Mouse (Mus musculus) forebrain, postnatal 0 days (tissue): ENCODE measurements at regions not wholly inside any gene's neighbourhood (a gene's known extent, or its start where the extent isn't known, plus 50 kb on each side); places are given as distances from the start of the nearest gene placed in this dataset.

Experiments
- ATAC-seq: fragments of 200-750 bp; cut with Nextera tagmentation; 2 replicates; pipeline ENCODE4 v1.8.0; 2017; ENCODE audit warnings: mild to moderate bottlenecking, moderate library complexity
- DNase-seq: peaks from one replicate; pipeline ENCODE4 v3.0.0-alpha.2; 2015
- H3K27ac ChIP-seq: fragments of 300-500 bp; sonication (generic); 2 replicates; pipeline ENCODE4 v1.5.1; 2014; ENCODE audit warnings: low read depth, mild to moderate bottlenecking, antibody characterized with exemption, low read length, moderate library complexity, mixed read lengths
- H3K27me3 ChIP-seq: fragments of 300-500 bp; sonication (generic); 2 replicates; pipeline ENCODE4 v1.6.1; 2014; ENCODE audit warnings: mild to moderate bottlenecking, low read length, mixed read lengths; ENCODE audit not compliant: insufficient read depth
- H3K36me3 ChIP-seq: fragments of 300-500 bp; sonication (generic); 2 replicates; pipeline ENCODE4 v1.6.1; 2014; ENCODE audit warnings: mild to moderate bottlenecking, moderate library complexity; ENCODE audit not compliant: insufficient read depth
- H3K4me1 ChIP-seq: fragments of 300-500 bp; sonication (generic); 2 replicates; pipeline ENCODE4 v1.6.1; 2014; ENCODE audit warnings: antibody characterized with exemption; ENCODE audit not compliant: insufficient read depth
- H3K4me2 ChIP-seq: fragments of 300-500 bp; sonication (generic); 2 replicates; pipeline ENCODE4 v1.6.1; 2014; ENCODE audit warnings: low read depth, mild to moderate bottlenecking, moderate library complexity
- H3K4me3 ChIP-seq: fragments of 300-500 bp; sonication (generic); 2 replicates; pipeline ENCODE4 v1.5.1; 2014; ENCODE audit warnings: low read depth, low read length, mixed read lengths
- H3K9ac ChIP-seq: fragments of 300-500 bp; sonication (generic); 2 replicates; pipeline ENCODE4 v1.6.1; 2014; ENCODE audit warnings: mild to moderate bottlenecking
- H3K9me3 ChIP-seq: fragments of 300-500 bp; sonication (generic); 2 replicates; pipeline ENCODE4 v1.6.1; 2016; ENCODE audit warnings: low read length
- CTCF ChIP-seq: sonication (generic); IDR thresholded peaks from 2 replicates; pipeline ENCODE4 v1.5.1; 2016; ENCODE audit warnings: antibody characterized with exemption, control low read depth, low read depth
- WGBS: fragments of 180-500 bp; shearing (Covaris S2); extraction: QIAGEN DNeasy Blood & Tissue Kit; methylation state at CpG from one replicate; pipeline ENCODE4 v1.1.7; 2014; 5-methylcytosine and 5-hydroxymethylcytosine counted together

- no peak for TF ChIP-seq CTCF
These were observed 279.2 kb upstream of the Fam19a5 start for GRCm38 (mm10) chr15:87264906-87265305.

GRCm38 (mm10) chr15:87290987-87291529 is 253.0 kb upstream of the Fam19a5 start:
- DNase-seq (no peak), ATAC-seq (no peak)
- H3K4me2 ChIP-seq, result no peak overlapping the region
- no peaks in the 10 kb centered on the region for H3K4me1 ChIP-seq
- no peaks in the 10 kb centered on the region for H3K27me3 ChIP-seq
- no peaks in the 10 kb centered on the region for H3K36me3 ChIP-seq
- H3K9ac ChIP-seq, result no peak overlapping the region
- no peaks in the 10 kb centered on the region; the same call in 1 of the 2 replicates for H3K9me3 ChIP-seq
- no peak for TF ChIP-seq CTCF
- H3K4me3 ChIP-seq, result no peak overlapping the region
- no peak overlapping the region for H3K27ac ChIP-seq
- 82% methylated on average over 7 of the region's 7 CpGs for WGBS

More at GRCm38 (mm10) chr15:87264906-87265305, 279.2 kb upstream of the Fam19a5 start:
- H3K27ac ChIP-seq, result no peak overlapping the region
- DNase-seq (no peak), ATAC-seq (no peak)
- H3K4me2 ChIP-seq, result no peak overlapping the region
- no peaks in the 10 kb centered on the region for H3K9me3 ChIP-seq
- H3K4me1 ChIP-seq, result no peaks in the 10 kb centered on the region
- no peaks in the 10 kb centered on the region for H3K27me3 ChIP-seq
- no peak overlapping the region for H3K4me3 ChIP-seq
- no peaks in the 10 kb centered on the region for H3K36me3 ChIP-seq
- H3K9ac ChIP-seq, result no peak overlapping the region

GRCm38 (mm10) chr15:87319896-87320295 is 224.2 kb upstream of the Fam19a5 start:
- ATAC-seq (no peak), DNase-seq (no peak)
- Histone ChIP-seq H3K27ac (no peak overlapping the region), H3K4me1 (no peaks in the 10 kb centered on the region), H3K36me3 (no peaks in the 10 kb centered on the region), H3K27me3 (no peaks in the 10 kb centered on the region), H3K9ac (no peak overlapping the region), H3K4me3 (no peak overlapping the region), H3K9me3 (no peaks in the 10 kb centered on the region), H3K4me2 (no peak overlapping the region)
- TF ChIP-seq CTCF, result peak; percentile 24; the same call in 1 of the 2 replicates

GRCm38 (mm10) chr15:87321067-87321985 is 222.8 kb upstream of the Fam19a5 start:
- DNase-seq (no peak), ATAC-seq (no peak)
- 65% methylated on average over 12 of the region's 12 CpGs for WGBS
- no peak overlapping the region for H3K9ac ChIP-seq
- no peak for TF ChIP-seq CTCF
- no peaks in the 10 kb centered on the region for H3K4me1 ChIP-seq
- H3K4me2 ChIP-seq, result no peak overlapping the region
- no peaks in the 10 kb centered on the region for H3K27me3 ChIP-seq
- H3K36me3 ChIP-seq, result no peaks in the 10 kb centered on the region
- H3K4me3 ChIP-seq, result no peak overlapping the region
- no peak overlapping the region for H3K27ac ChIP-seq
- H3K9me3 ChIP-seq, result no peaks in the 10 kb centered on the region

GRCm38 (mm10) chr15:87325389-87325788 is 218.7 kb upstream of the Fam19a5 start:
- no peak overlapping the region for H3K4me2 ChIP-seq
- H3K4me1 ChIP-seq, result no peaks in the 10 kb centered on the region
- H3K9ac ChIP-seq, result no peak overlapping the region
- ATAC-seq (no peak), DNase-seq (no peak)
- no peak overlapping the region for H3K4me3 ChIP-seq
- H3K27ac ChIP-seq, result no peak overlapping the region
- 84% methylated on average over 5 of the region's 5 CpGs for WGBS
- no peaks in the 10 kb centered on the region for H3K27me3 ChIP-seq
- TF ChIP-seq CTCF, result no peak
- no peaks in the 10 kb centered on the region for H3K36me3 ChIP-seq
- no peaks in the 10 kb centered on the region for H3K9me3 ChIP-seq

- no peak overlapping the region for H3K27ac ChIP-seq
- no peak overlapping the region for H3K9ac ChIP-seq
- H3K4me2 ChIP-seq, result no peak overlapping the region
- no peaks in the 10 kb centered on the region for H3K27me3 ChIP-seq
- DNase-seq (no peak), ATAC-seq (no peak)
- 62% methylated on average over 6 of the region's 6 CpGs for WGBS
- H3K4me1 ChIP-seq, result no peaks in the 10 kb centered on the region
- no peaks in the 10 kb centered on the region for H3K36me3 ChIP-seq
- no peaks in the 10 kb centered on the region for H3K9me3 ChIP-seq
- no peak overlapping the region for H3K4me3 ChIP-seq
- TF ChIP-seq CTCF, result no peak
These were observed 217.8 kb upstream of the Fam19a5 start for GRCm38 (mm10) chr15:87326281-87326680.

- DNase-seq, result no peak
These were observed 211.7 kb upstream of the Fam19a5 start for GRCm38 (mm10) chr15:87332441-87332840.

More at GRCm38 (mm10) chr15:87332441-87332840, 211.7 kb upstream of the Fam19a5 start:
- Histone ChIP-seq H3K27me3 (no peaks in the 10 kb centered on the region), H3K4me3 (no peak overlapping the region), H3K9me3 (no peaks in the 10 kb centered on the region), H3K4me2 (no peak overlapping the region), H3K27ac (no peak overlapping the region), H3K4me1 (peaks cover 8% of the 10 kb centered on the region; the same call in 1 of the 2 replicates), H3K9ac (no peak overlapping the region), H3K36me3 (no peaks in the 10 kb centered on the region)
- ATAC-seq, result no peak
- 77% methylated on average over 3 of the region's 3 CpGs for WGBS
- TF ChIP-seq CTCF, result no peak
